Mouse (Mus musculus) right cerebral cortex, postnatal 25 days (tissue): ENCODE data around the gene Kif15.

Experiments
- DNase-seq: peaks from one replicate; pipeline ENCODE4 v3.0.0; 2022

Gene Kif15

DNA sequence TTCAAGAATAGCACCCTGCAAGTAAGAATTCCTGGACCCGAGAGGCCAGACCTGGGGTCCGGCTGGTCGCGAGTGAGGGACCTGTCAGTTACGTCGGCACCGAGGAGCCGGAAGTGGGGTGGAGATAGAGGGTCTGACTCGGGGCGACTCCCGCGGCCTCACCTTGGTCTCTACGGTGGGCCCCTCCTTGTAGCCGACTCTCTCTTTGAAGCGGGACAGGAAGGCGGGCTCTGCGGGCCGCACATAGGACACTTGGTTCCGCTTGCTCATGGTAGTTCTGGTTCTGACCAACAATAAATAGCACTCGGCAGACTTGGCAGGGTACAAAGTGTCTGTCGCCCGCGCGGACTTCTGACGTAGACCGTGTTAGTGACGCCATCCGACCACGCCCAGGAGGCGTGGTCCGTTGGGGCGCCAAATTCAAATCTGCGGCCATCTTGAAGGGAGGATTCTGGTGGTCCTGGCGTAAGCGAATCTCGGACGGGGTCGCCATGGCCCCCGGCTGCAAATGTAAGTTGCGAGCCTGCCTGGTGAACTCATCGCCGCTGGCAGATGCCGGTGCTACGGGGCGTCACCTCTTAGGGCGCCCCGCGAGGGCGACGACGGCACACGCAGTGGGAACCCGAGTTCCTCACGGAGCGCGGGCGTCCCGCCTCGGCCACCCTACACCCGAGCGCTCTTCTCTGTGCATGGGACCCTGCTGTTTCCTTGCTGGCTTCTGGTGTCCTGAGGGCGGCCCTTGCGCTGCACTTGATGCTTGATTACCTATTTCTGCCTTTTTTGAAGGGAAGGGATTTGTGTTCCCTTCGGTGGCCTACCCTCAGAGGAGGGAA lies at the start of gene Kif15, which contains the start of gene 1110059G10Rik:
Kif15 (plus strand) TSS at position 404 of the 833 bp plus-strand sequence.
1110059G10Rik (minus strand) TSS at position 358 of the 833 bp plus-strand sequence.
- peak; percentile 91 for DNase-seq

DNA sequence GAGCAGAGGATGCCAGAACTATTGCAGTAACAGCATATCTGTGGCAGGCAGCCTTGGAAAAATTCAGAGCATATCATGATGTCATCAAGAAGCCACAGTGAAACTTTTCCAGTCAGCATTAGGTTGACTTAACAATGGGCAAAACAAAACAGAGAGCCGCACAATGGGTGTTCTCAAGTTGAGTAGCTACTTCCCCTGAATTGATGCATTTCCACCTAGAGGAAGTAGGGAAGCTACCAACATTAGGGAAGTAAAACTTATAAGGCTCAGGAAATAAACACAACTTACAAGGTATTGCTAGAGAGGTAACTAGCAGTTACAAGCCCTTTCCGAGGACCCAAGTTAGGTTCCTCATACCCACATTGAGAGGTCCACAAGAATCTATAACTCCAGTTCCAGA lies 49.8 kb upstream of the Kif15 start:
- DNase-seq, result no peak

DNA sequence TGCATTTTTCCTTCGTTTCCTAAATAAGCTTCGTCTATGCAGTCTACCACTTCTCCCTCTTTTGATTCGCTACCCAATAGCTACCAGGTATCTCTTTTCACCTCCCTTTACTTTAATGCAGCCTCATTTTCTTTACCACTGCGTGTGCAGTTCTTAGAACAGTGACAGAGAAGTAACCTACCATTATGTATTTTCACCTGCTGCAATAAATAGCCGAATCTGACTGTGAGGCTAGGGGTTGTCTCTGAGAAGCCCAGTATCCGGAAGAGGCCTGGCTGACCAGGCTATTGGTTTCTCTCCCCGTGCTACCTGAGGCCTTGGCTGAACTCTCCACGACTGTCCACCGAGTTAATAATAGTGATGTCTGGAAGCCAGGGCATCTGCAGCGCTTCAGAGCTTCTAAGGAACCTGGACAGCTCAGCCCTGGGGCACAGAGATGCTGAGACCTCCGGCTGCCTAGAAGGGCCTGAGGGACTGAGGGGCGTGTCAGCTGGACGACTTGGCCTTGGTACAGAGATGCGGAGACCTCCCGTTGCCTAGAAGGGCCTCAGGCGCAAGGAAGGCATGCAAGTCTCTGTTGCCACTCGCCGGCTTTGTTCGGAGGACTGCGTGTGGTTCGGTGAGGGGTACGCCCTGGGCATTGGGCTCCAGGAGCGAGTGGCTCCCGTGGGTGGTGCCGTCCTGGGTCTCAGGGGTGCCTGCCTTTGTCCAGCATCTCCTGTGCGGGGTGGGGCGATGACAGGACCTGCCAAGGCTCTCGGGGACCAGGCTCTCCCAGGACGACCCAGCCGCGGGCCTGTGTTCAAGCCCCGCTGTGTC lies 47.9 kb upstream of the Kif15 start:
- peak; percentile 28 for DNase-seq

DNA sequence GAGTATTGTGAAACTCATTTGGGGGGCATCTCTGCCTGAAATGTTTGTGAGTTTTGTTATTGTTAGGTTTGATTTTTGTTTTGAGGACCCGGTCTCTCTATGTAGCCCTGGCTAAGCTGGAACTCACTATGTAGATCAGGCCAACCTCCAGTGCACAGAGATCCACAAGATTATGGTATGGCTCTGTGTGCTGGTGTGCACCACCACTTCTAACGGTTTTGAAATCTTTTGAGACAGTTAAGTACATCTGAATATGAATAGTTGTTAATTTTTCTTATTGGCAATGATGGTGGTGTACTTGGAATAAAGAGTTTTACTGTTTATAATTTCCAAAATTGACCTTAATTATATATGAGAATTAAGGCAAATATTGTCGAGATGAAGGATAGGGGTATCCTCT lies 28.4 kb upstream of the Kif15 start:
- DNase-seq, result no peak

DNA sequence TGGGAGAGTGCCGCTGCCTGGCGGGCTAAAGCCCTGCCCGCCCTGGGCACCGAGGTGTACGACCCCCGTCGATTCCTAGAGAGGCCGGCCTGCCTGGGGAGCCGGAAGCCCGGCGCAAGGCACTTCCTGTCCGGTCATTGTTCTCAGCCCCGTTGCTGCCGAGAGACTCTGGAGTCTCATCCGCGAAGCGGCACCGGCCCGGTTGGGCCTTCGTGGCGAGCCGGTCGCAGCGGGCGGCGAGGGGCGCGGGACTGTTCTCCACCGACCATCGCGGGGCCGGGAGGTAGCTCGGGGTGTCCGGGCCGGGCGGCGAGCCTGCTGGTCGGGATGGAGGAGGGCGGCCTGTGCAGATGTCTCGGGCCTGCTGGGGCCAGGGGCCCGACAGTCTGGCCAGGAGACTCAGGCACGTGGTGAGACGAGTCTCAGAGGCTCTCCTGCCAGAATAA lies 27.9 kb upstream of the Kif15 start, which contains the start of gene Zfp105:
Zfp105 (plus strand) TSS at position 137 of the 446 bp plus-strand sequence.
- peak; percentile 80 for DNase-seq

DNA sequence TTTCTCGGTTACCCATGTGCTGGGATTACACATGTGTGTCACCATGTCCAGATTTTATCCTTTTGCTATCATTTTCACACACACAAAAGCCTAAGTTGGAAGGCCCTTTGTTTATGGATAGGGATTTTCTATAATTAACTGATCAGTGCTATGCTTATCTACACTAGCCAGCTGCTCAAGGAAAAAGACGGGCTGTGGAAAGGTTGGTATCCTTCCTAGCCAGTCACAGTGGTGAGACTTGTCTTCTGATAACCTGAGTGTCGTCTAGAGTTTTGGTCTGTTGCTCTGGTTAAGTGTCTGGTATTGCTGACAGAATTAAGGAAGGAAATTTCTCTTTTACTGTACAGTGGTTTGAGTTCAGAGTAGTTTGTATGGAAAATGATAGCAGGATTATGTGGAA lies 21.9 kb upstream of the Kif15 start:
- DNase-seq, result no peak

DNA sequence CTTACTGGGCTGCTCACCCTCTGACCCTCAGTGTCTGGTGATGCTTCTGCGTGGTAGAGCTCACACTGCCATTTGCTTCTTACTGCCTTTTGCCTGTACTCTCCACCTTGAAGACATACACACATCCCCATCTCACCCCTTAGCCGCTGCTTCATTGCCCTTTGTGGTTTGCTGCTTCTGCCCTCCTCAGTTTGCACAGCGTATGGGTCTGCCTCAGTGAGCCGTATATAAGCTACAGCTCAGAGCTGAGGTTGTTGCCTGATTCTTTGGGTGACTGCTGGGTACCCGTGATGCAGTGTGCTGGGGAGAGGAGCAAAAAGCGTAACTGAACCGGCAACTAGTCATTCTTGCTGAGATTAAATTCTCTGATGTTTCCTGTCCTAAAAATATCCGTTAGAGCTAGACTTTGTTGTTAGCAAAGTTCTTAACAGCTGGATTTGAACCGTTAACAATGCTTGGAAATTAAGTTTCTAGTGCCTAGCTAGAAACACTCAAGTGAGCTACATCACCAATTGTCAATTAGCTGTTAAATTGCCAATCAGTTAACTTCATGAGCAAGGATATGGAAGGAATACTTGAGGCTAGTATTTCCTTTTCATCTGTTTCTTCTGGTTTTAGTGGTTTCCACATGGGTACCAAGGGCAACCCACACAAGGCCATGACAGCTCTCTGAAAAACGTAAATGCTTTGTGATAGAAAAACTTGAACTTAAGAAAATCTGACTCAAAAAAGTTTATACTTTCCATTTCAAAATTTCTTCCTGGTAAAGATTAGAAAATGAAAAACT lies 47.8 kb downstream of the Kif15 start:
- no peak for DNase-seq

DNA sequence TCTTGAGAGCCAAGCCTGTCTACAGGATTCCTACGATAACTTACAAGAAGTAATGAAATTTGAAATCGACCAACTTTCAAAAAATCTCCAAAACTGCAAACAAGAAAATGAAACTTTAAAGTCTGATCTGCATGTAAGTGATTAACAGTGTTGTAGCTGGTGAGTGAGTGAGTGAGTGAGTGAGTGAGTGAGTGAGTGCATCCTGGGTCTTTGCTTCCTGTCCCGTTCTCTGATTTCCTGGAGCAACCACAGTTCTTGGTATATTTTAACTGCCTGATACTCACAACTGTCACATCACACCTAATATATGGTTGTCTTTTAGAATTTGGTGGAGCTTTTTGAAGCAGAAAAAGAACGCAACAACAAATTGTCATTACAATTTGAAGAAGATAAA lies 48.3 kb downstream of the Kif15 start:
- no peak for DNase-seq

DNA sequence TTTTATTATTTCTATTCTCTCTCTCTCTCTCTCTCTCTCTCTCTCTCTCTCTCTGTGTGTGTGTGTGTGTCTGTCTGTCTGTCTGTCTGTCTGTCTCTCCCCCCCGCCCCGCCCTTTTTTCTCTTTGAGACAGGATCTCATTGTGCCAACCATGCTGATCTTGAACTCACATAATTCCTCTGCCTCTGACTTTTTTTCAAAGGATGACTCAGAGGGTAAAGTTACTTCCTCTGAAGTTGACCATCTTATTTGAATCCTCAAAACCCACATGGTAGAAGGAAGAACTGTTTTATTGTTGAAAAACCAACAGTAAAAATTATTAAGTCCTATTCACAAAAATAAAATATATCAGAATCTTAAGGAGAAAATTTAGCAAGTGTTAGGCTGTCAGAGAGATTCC lies 53.9 kb downstream of the Kif15 start:
- no peak for DNase-seq

DNA sequence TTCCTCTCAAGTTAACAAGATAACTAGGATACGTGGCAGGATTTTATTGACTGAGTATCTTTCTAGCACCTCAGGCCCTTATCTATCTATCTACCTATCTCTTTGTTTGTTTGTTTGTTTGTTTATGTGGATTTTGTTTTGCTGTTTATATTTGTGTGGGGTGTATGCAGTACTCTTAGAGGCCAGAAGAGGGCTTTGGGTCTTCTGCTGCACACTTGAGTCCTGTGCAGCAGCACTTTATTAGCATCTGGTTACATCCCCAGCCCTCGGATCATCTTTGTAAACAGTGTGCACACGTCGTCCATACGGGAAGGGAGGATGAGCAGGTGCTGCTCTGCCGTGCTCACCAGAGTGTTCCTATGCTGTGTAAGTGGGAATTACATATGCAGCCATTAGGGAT lies 55.2 kb downstream of the Kif15 start:
- no peak for DNase-seq

DNA sequence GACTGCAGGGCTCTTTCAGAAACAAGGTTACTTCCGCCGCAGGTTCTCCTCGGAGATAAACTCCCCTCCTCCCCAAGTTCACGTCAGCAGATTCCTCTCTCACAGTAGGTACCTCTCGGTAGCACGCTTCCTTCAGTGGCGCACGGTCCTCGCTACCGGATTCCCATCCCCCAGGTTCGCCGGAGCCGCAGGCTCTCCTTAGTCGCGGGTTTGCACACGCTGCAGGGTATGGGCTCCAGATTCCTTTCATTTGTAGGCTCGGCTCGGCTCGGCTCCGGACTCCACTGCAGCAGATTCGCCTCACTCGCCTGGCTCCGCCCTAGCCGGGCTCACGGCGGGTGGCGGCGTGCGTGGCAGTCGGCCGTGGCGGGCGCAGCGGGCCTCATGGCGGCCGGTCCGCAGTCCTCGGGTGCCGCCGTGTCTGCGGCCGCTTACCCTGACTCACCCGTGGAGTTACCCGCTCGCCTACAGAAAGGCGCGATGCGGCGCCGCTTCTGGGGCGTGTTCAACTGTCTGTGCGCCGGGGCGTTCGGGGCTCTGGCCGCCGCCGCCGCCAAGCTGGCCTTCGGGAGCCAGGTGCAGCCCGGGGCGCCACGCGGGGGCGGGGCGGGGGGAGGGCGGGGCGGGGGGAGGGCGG lies 70.3 kb downstream of the Kif15 start, which contains the start of gene Tmem42:
Tmem42 (plus strand) TSS at position 332 of the 637 bp plus-strand sequence.
- DNase-seq, result peak; percentile 89

DNA sequence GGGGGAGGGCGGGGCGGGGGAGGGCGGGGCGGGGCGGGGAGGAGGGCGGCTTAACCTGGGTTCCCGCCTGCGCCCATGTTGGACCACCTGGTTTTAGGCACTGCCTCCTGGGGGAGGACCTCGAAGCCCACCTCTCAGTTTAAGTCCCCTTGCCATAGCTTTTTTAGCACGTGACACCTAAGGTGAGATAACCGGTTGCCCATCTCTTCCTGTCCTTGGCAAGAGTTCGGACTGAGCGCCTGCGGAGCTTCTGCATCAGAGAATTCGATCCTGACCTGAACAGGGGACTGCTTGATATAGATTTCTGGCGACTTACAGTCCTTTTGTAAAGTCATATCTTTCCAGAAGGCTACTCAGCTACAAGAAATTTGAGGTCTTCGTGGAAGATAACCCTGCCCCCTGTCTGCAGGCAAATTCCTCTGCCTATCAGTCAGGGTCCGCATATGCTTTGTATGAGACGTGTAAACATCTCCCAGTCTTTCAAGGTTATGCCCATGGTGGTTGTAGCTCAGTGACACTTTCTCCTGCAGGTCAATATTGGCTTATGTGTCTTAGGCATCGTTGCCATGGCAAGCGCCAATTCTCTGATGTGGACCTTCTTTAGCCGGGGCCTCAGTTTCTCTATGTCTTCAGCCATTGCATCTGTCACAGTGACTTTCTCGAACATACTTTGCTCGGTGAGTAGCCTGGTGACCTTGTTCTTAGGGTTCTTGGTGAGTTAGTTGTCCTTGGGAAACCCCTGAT lies 71.0 kb downstream of the Kif15 start:
- no peak for DNase-seq

DNA sequence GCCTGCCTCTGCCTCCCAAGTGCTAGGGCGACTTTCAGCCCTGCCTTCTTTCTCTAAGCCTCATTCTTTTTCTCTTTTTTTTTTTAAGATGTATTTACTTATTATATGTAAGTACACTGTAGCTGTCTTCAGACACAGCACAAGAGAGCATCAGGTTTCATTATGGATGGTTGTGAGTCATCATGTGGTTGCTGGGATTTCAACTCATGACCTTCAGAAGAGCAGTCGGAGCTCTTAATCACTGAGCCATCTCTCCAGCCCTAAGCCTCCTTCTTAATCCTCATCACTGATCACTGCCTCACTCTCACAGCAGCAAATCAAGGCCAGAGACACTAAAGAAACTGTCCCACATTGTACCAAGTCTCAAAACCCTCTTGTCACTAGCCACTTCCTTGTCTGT lies 73.4 kb downstream of the Kif15 start:
- no peak for DNase-seq

DNA sequence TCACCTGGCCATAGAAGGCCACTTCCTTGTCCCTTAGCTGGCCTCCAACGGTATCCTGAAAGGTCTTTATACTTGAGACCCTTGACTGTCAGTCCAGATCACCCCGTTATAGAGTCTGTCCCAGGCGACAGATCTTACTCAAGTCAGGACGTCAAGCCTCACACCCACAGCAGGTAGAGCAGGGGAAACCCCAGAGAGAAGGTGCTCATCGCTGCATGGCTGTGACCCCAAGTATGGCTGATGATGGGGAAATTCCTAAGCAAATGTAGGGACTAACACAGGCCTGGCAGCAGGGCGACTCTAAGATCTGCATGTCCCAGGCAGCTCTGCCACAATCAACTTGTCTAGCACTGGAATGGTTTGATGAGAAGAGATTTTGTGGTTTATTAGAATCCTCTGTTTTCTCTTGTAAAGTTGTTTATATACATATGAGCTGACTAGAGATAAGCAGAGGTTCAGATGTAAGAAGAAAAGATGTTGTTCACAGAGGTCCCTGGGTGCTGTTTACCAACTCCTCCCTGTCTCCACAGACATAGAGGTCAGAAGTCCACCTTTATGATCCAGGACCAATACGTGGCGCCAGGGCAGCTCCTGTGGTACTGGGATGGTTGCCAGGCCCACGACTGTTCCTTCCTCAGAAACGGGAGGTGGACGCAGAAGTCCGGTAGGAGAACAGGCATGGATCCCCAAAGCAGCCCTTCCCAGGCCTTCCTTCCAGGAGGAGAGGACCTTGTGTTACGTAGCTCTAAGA lies 80.8 kb downstream of the Kif15 start:
- no peak for DNase-seq

DNA sequence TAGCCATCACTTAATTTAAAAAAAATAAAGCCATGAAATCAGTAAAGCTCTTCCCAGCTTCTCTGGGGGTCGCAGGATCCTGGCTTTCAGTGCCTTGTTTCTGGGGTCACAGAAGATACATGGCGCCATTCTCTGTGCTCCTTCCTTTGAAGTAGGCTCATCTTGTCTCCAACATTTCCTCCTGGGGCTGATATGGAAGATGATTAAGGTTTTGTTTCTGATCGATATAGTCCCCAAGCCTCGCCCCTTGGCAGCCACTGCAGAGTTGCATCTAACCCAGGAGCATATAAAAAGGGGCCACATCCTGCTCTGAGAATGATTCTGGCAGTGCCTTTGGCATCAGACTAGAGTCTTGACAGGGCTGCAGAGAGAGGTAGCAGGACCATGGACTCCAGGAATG lies 83.6 kb downstream of the Kif15 start, which contains the start of gene Tgm4:
Tgm4 (plus strand) TSS at position 301 of the 400 bp plus-strand sequence.
- no peak for DNase-seq

DNA sequence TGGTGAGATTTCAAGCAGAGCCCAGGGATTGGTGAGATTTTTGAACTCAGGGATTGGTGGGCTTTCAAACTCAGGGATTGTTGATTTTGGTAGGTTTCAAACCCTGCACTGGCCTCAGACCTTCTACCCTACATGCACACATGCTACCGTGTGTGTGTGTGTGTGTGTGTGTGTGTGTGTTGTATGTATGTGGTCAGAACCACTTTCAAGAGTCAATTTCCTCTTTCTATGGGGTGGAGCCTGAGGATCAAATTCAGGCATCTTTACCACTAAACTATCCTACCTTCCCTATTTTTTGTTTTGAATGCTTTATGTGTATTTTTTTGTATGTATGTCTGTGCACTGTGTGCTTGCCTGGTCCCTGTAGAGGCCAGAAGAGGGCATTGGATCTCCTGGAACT lies 96.8 kb downstream of the Kif15 start:
- DNase-seq, result no peak

DNA sequence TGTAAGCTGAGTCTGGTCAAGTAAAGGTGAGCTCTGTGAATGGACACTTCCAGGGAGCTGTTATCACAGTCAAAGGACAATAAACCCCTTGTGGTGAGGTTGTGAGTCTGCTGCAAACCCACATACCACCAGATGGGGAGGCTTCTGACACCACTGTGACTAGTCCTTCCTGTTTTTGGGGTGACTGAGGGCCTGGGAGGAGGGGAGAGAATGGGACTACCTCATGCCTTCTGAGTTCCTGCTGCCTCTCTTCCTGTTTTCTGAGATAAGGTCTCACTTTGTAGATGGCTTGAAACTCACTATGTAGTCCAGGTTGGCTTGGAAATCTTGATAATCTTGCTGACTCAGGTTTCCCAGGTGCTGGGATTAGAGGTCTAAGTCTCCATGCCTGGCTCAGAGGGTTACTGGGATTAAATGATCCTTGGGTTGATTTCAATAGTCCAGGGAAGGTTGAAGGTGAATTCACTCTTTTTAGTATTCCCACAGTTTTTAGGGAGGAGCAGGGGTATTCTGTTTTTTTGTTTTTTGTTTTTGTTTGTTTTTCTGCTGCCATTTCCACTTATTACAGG lies 108.0 kb downstream of the Kif15 start:
- DNase-seq, result no peak

DNA sequence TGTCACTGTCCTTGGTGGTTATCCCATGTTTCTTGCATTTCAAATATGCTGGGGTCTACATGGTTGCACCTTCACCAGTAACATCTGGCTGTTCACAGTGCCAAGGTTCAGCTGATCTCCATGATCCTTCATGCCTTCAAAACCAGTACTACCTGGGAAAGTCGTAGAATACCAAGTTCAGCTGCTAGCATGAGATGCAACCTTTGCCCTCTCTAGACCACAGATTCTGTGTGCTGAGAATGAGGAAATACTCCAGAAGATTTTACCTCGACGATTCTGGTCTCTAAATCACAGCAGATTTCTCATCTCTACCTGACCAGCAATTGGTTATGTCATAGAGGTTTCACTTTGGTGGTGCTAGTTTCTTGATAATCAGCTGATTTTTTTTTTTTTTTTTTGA lies 109.3 kb downstream of the Kif15 start:
- no peak for DNase-seq
